Comparison of ENCODE assay signal across 11 mouse cellular contexts in genomic region chr12:30883592-30883985, GRCm38 (mm10). TPM values are rescaled to one million over a fixed set of nuclear protein-coding genes. Genes with fewer than 3 reads are reported as not detected.
A peak's percentile ranks its signal among the peaks of the same experiment; 100 is the strongest.
DNase-seq lines count a peak whose midpoint lies in the region; ATAC-seq and TF ChIP-seq lines count a peak whose summit lies in the region.
"Had no signal": no experiment of that assay in that cellular context is flagged by ENCODE, and none has a peak within 500 bp of the region (broad histone marks: within the 10 kb centered on the region; RNA-seq: fewer than 3 reads in every experiment).

No protein-coding gene starts in this region.

- H3K36me3 ChIP-seq in kidney, embryonic 16.5 days (ENCODE audit: insufficient read depth, low read length), result no peaks in the 10 kb centered on the region
- no peaks in the 10 kb centered on the region for H3K36me3 ChIP-seq in forebrain, embryonic 10.5 days (replicated peaks)
- no peaks in the 10 kb centered on the region for H3K36me3 ChIP-seq in limb, embryonic 10.5 days
- no peaks in the 10 kb centered on the region for H3K36me3 ChIP-seq in neural tube, embryonic 13.5 days
- no peaks in the 10 kb centered on the region for H3K36me3 ChIP-seq in thymus, adult 2 months (ENCODE audit: control insufficient read depth, insufficient read depth, low read length)
- H3K36me3 ChIP-seq: G1E had no signal

- no peak for TF ChIP-seq CTCF in thymus, adult 2 months (IDR thresholded peaks at IDR 0.05; ENCODE audit: borderline replicate concordance, control insufficient read depth, extremely low read depth, insufficient read depth, low read length, poor library complexity)

- H3K9ac ChIP-seq in kidney, embryonic 16.5 days (replicated peaks; ENCODE audit: low read length), result peak overlapping the region; percentile 50; the same call in 1 of the 2 replicates
- H3K9ac ChIP-seq in neural tube, embryonic 13.5 days, result peak overlapping the region; percentile 61

- peaks cover 51% of the 10 kb centered on the region for H3K27me3 ChIP-seq in kidney, embryonic 16.5 days (ENCODE audit: insufficient read depth, low read length)
- H3K27me3 ChIP-seq in forebrain, embryonic 10.5 days (ENCODE audit: poor library complexity, severe bottlenecking), result peaks cover 70% of the 10 kb centered on the region
- peaks cover 82% of the 10 kb centered on the region for H3K27me3 ChIP-seq in limb, embryonic 10.5 days (ENCODE audit: low read depth, poor library complexity, severe bottlenecking)
- peaks cover 55% of the 10 kb centered on the region for H3K27me3 ChIP-seq in neural tube, embryonic 13.5 days
- H3K27me3 ChIP-seq in thymus, adult 2 months (ENCODE audit: control insufficient read depth, insufficient read depth, low read length), result peaks cover 11% of the 10 kb centered on the region

- no peak for ATAC-seq in kidney, embryonic 16.5 days (ENCODE audit: low FRiP score, low TSS enrichment)
- no peak for ATAC-seq in neural tube, embryonic 13.5 days (ENCODE audit: low read depth)

- TF ChIP-seq POLR2A in thymus, adult 2 months (IDR thresholded peaks at IDR 0.05; ENCODE audit: control insufficient read depth, extremely low read depth, insufficient read depth, low read length, poor library complexity), result no peak

- peaks cover 12% of the 10 kb centered on the region for H3K4me1 ChIP-seq in kidney, embryonic 16.5 days (ENCODE audit: insufficient read depth, low read length)
- H3K4me1 ChIP-seq in forebrain, embryonic 10.5 days, result peaks cover 16% of the 10 kb centered on the region
- peaks cover 14% of the 10 kb centered on the region for H3K4me1 ChIP-seq in limb, embryonic 10.5 days
- peaks cover 17% of the 10 kb centered on the region for H3K4me1 ChIP-seq in neural tube, embryonic 13.5 days (replicated peaks)
- H3K4me1 ChIP-seq in thymus, adult 2 months (replicated peaks; ENCODE audit: control insufficient read depth, insufficient read depth, low read length), result no peaks in the 10 kb centered on the region

- no peak overlapping the region for H3K27ac ChIP-seq in kidney, embryonic 16.5 days (ENCODE audit: low read length)
- no peak overlapping the region for H3K27ac ChIP-seq in forebrain, embryonic 10.5 days
- no peak overlapping the region for H3K27ac ChIP-seq in limb, embryonic 10.5 days
- H3K27ac ChIP-seq in neural tube, embryonic 13.5 days (replicated peaks), result no peak overlapping the region
- no peak overlapping the region for H3K27ac ChIP-seq in thymus, adult 2 months (ENCODE audit: control insufficient read depth, insufficient read depth, low read length)

- no peaks in the 10 kb centered on the region for H3K9me3 ChIP-seq in kidney, embryonic 16.5 days (ENCODE audit: low read length)
- no peaks in the 10 kb centered on the region for H3K9me3 ChIP-seq in forebrain, embryonic 10.5 days
- H3K9me3 ChIP-seq in limb, embryonic 10.5 days (replicated peaks), result no peaks in the 10 kb centered on the region
- H3K9me3 ChIP-seq in neural tube, embryonic 13.5 days, result no peaks in the 10 kb centered on the region

- DNase-seq in kidney, postnatal 36 days, result no peak
- DNase-seq in forebrain, embryonic 10.5 days (ENCODE audit: extremely low spot score, low spot score), result no peak
- peak; percentile 33 for DNase-seq in limb, embryonic 10.5 days (ENCODE audit: low spot score)
- no peak for DNase-seq in thymus, adult 2 months
- DNase-seq in layer of hippocampus, adult 18-20 months (ENCODE audit: low spot score in 2 of 2), result no peak
- no peak for DNase-seq in right cerebral cortex, postnatal 36 days (ENCODE audit: low spot score in 2 of 2)
- DNase-seq: layer of hippocampus, adult 9-11 months had no signal

- H3K4me2 ChIP-seq in kidney, embryonic 16.5 days (replicated peaks; ENCODE audit: low read depth, low read length), result peak overlapping the region; percentile 95
- H3K4me2 ChIP-seq in neural tube, embryonic 13.5 days, result peak overlapping the region; percentile 99

- WGBS in kidney, embryonic 16.5 days, result 25% methylated on average over 4 of the region's 4 CpGs
- 18% methylated on average over 4 of the region's 4 CpGs for WGBS in forebrain, embryonic 10.5 days
- WGBS in limb, embryonic 10.5 days, result 17% methylated on average over 4 of the region's 4 CpGs
- 11% methylated on average over 4 of the region's 4 CpGs for WGBS in neural tube, embryonic 13.5 days
- WGBS in thymus, adult 2 months, result 21% methylated on average over 4 of the region's 4 CpGs

- peak overlapping the region; percentile 57 for H3K4me3 ChIP-seq in kidney, embryonic 16.5 days (ENCODE audit: low read length)
- H3K4me3 ChIP-seq in forebrain, embryonic 10.5 days, result peak overlapping the region; percentile 64
- H3K4me3 ChIP-seq in limb, embryonic 10.5 days, result peak overlapping the region; percentile 60
- peak overlapping the region; percentile 56 for H3K4me3 ChIP-seq in neural tube, embryonic 13.5 days
- H3K4me3 ChIP-seq in thymus, adult 2 months (ENCODE audit: control insufficient read depth, insufficient read depth, low read length), result no peak overlapping the region

RNA-seq across cellular contexts. Expression of gene Alkal2, which starts 0.5 kb away (rescaled TPM):
- 0.31 and 0.36 TPM in 2 replicates for polyA plus RNA-seq in kidney, embryonic 16.5 days (2015; fragmentation: Nextera tagmentation; extraction: Ambion mirVana)
- polyA plus RNA-seq in forebrain, embryonic 10.5 days (2016; fragmentation: Nextera tagmentation; extraction: Ambion mirVana), result 3.2 and 5.0 TPM in 2 replicates
- polyA plus RNA-seq in limb, embryonic 10.5 days (2016; fragmentation: Nextera tagmentation; extraction: Ambion mirVana), result 0.14 TPM in 1 of 2 replicates, not detected in the other
- polyA plus RNA-seq in neural tube, embryonic 13.5 days (2015; fragmentation: Nextera tagmentation; extraction: Ambion mirVana), result 0.29 TPM in 1 of 2 replicates, not detected in the other
- polyA plus RNA-seq in thymus, adult 2 months (2012; rRNA removed), result 0.12 and 0.22 TPM in 2 replicates
- 1 to 10 TPM; 4.3 to 5.2 TPM for total RNA-seq in layer of hippocampus, adult 18-20 months (2021)
- total RNA-seq: G1E had no signal
- polyA plus RNA-seq: G1E; testis, adult 2 months had no signal

RNA-seq across cellular contexts. Expression of gene Acp1, which starts 27.8 kb away (rescaled TPM):
- polyA plus RNA-seq in kidney, embryonic 16.5 days (2015; fragmentation: Nextera tagmentation; extraction: Ambion mirVana), result 158 and 174 TPM in 2 replicates
- polyA plus RNA-seq in forebrain, embryonic 10.5 days (2016; fragmentation: Nextera tagmentation; extraction: Ambion mirVana), result 235 and 246 TPM in 2 replicates
- polyA plus RNA-seq in limb, embryonic 10.5 days (2016; fragmentation: Nextera tagmentation; extraction: Ambion mirVana), result 224 and 228 TPM in 2 replicates
- polyA plus RNA-seq in neural tube, embryonic 13.5 days (2015; fragmentation: Nextera tagmentation; extraction: Ambion mirVana), result 119 and 129 TPM in 2 replicates
- polyA plus RNA-seq in thymus, adult 2 months (2012; rRNA removed), result 6.7 and 11.1 TPM in 2 replicates
- 10 to 100 TPM; 56.7 to 58.3 TPM for total RNA-seq in layer of hippocampus, adult 18-20 months (2021)

RNA-seq across cellular contexts. Expression of gene Sh3yl1, which starts 27.9 kb away (rescaled TPM):
- 28.4 and 31.5 TPM in 2 replicates for polyA plus RNA-seq in kidney, embryonic 16.5 days (2015; fragmentation: Nextera tagmentation; extraction: Ambion mirVana)
- 14.4 and 14.8 TPM in 2 replicates for polyA plus RNA-seq in forebrain, embryonic 10.5 days (2016; fragmentation: Nextera tagmentation; extraction: Ambion mirVana)
- polyA plus RNA-seq in limb, embryonic 10.5 days (2016; fragmentation: Nextera tagmentation; extraction: Ambion mirVana), result 8.6 and 12.6 TPM in 2 replicates
- polyA plus RNA-seq in neural tube, embryonic 13.5 days (2015; fragmentation: Nextera tagmentation; extraction: Ambion mirVana), result 39.8 and 45.1 TPM in 2 replicates
- 0.51 and 0.86 TPM in 2 replicates for polyA plus RNA-seq in thymus, adult 2 months (2012; rRNA removed)
- 10 to 100 TPM; 11.3 to 12.1 TPM for total RNA-seq in layer of hippocampus, adult 18-20 months (2021)
